Mouse (Mus musculus): ENCODE results near the gene Atrn. TPM values are rescaled to one million over a fixed set of nuclear protein-coding genes. Genes with fewer than 3 reads are reported as not detected.
"Not testable (repeated sequence)": the region's sequence is repeated elsewhere in the genome, so short reads cannot be mapped to it uniquely, and the experiment has no call there.

Atrn gene
- total RNA-seq, 2 experiments from 2014 or later, result 103 TPM

DNA sequence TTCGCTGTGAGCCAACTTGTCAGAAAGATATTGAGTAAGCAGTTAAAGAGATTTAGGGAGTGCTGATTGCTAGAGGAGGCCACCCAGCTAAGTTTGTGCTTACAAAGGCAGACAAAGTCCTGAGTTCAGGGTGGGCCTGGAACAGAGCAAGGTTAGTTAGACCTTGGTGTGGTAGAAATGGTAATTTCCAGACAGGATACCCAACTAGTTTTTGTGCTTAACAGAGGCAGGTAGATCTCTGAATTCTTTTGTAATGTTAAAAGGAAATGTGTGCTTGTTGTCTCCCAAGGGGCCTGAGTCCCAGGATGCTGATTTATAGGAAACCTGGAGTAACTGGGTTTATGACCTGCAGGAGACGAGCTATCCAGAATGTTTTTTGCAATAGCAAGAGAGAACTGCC lies 52.6 kb downstream of the Atrn start:
- no peak for DNase-seq (ENCODE audit: low spot score in 2 of 2)

DNA sequence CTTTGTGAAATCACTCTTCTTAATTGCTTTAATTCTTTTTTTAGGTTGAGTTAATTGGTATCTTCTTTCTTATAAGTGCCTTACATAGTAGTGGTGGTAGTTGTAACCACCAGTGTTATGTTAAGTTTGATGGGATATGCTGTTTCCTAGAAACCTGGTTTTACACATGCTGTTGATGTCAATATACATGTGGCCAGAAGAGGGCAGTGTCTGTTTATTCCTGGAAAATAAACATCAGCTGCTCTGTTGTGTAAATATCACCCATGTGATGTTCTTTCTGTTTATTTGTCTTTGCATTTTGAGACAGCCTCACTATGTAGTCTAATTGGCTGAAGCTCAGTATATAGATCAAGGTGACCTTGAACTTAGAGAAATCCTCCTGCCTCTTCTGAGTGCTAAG lies 55.6 kb downstream of the Atrn start:
- DNase-seq (ENCODE audit: low spot score in 2 of 2), result peak in 1 of 2 experiments; percentile 27

DNA sequence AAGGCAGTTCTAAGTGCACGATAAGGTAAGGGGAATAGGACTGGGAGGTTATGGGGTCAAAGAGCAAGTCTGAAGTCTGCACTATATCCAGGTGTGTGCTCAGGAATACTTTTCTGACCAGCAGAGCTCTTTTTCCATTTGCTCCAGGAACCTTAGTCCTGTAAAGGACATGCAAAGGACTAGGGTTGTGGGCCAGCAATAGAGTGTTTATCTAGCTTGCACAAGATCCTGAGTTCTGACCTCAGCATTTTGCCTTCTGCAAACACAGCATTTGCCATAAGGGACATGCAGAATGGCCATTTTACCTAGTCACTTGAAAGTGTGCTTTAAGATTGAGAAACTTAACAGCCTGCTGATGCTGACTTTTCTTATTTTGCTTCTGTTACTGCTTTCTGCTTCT lies 58.7 kb downstream of the Atrn start:
- no peak for DNase-seq (ENCODE audit: low spot score in 2 of 2)

GRCm38 (mm10) chr2:130971030-130971429 lies 64.7 kb downstream of the Atrn start:
- DNase-seq (ENCODE audit: low spot score in 2 of 2), result no peak

DNA sequence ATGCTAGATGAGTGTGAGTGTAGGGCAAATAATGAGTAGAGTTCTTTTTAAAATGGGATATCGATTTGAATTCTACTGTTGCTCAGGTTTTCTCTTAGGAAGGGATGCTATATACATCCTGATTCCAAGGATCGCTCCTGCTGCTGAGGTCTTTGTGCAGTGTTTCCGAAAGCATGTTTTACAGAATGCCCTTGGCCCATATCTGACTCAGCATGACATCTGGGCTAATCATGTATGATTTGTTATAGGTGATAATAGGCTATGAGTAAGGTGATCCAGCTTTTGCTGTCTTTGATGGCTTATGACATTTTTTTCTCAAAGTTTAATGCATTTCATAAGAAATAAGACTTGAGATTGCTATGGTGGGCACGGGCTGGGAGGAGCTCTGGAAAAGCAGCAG lies 66.1 kb downstream of the Atrn start:
- no peak for DNase-seq (ENCODE audit: low spot score in 2 of 2)

DNA sequence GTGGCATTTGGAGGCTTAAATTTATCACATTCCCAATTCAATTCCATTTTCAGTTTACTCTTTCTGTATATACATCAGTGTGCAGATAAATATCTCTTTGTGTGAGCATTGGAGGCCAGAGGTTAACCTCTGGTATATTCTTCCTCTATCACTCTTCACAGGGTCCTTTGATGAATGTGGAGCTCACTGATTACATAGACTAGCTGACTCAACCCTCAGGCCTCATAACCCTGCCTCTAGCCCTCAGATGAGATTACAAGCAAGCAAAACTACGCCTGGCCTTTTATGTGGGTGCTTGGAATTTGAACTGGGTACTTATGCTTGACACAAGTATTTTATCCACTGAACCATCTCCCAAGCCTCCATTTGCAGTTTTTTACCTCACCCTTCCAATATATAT lies 68.6 kb downstream of the Atrn start:
- no peak for DNase-seq (ENCODE audit: low spot score in 2 of 2)

GRCm38 (mm10) chr2:130977589-130977988 lies 71.3 kb downstream of the Atrn start:
- DNase-seq (ENCODE audit: low spot score in 2 of 2), result no peak

DNA sequence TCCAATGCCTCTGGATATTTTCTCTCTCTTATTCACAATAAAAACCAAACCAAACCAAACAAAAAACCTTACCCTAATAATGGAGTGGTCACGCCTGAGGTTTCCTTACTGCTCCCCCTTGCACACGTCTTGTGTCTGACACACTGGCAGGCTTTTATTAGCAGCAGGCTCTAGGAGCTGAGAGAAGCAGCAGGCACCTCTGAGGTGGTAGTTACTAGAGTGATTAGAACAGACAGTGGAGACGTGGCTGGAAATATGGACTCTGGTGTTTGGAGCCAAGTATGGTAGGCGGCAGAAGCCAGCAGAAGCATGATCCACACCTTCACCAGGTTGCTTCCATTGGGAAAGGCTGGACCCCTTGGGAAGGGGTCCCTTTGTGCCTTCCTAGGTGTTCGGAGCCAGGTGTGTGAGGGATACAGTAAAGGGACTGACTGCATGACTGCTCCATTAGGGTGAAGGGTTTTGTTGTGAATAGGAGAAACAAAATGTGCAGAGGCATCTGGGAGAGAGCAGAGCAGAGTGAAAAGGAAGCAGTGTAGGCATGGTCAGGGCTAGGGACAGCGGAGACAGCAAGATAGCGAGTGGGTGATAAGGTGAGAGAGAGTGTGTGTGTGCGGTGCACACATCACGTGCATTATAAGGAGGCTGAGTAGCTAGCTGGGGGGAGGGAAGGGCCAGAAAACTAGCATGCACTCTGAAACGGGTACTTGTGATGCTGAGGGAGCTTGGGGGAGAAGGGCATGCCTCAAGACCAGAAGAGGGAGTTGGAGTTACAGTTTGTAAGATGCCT lies 72.0 kb downstream of the Atrn start:
- no peak for DNase-seq (ENCODE audit: low spot score in 2 of 2)

GRCm38 (mm10) chr2:130979138-130979537 lies 72.8 kb downstream of the Atrn start:
- no peak for DNase-seq (ENCODE audit: low spot score in 2 of 2)

- no peak for DNase-seq (ENCODE audit: low spot score in 2 of 2)
These were observed 86.5 kb downstream of the Atrn start for GRCm38 (mm10) chr2:130992818-130993217.

DNA sequence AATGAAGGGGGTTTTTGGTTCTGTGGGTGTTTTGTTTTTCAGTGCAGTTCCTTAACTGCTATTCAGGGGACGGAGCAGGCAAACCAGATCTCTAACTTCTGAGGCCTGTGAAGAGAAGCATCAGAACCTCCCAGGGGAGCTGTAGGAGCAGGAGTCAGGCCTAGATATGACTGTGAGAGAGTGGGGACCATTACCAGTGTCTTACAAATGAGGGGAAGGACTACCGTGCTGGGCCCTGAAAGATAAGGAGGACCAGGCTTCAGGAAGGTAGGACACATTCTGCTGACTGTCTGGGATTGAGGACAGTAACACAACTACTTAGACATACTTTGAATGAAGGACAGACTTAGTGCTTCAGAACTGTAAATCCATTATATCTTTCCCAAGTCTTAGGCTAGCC lies 102.8 kb downstream of the Atrn start:
- DNase-seq (ENCODE audit: low spot score in 2 of 2), result no peak

GRCm38 (mm10) chr2:131010566-131010965 lies 104.3 kb downstream of the Atrn start:
- DNase-seq (ENCODE audit: low spot score in 2 of 2), result no peak

- no peak for DNase-seq (ENCODE audit: low spot score in 2 of 2)
These were observed 118.9 kb downstream of the Atrn start for GRCm38 (mm10) chr2:131025230-131025629.

DNA sequence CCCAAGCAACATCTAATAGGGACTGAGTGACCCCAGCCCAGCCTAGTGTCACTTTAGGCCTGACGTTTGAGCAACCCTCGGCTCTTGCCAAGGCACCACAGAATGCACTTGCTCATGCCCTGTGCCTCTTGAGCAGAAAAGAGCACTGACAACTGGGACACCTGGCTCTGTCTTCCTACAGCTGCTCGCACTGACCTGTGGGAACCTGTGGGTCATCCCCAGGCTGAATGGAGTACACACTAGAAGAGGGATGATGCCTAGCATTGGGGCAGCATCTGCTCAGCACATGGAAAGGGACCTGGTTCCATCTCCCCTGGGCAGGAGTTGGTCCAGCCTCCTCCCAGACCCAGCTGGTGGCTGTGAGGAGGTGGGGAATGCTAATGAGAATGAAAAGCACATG lies 120.6 kb downstream of the Atrn start:
- DNase-seq (ENCODE audit: low spot score in 2 of 2), result no peak

DNA sequence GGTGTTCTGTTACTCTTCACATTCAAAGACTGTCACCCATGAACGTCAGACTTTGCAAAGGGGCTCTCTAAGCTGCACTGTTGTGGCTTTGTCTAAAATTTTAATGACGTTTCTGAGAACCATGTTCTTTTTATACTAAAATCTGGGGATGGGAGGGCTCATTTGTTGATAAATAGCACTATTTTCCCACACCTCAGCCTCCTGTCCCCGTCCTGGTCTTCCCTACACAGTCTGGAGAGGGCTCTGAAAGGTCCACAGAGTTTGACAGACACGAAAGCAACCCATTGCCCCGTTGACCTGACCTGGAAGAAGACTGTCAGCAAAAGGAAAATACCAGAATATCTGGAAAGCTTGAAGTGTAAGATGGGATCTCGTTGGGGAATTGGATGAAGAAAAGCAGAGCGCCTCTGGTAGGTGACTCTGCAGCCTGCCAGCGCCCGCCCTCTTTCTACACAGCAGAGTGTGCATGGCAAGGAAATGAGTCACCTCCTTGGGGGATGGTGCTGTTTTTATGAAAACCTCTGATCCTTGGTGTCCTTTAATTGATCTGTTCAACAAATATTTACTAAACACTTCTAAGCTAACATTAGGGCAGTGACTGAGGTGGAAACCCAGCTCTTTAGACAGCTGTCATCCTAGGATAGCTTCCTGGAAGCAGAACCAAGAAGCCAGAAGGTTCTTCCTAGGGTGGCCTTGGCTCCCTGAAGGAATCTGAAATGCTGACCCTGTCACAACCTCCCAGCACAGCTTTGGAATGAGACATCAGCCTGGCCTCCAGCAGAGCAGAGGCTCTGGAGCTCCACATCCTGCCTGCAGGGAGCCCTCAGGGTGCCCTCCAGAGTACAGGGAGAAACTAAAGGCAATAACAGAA lies 123.0 kb downstream of the Atrn start:
- DNase-seq (ENCODE audit: low spot score in 2 of 2), result no peak

- DNase-seq (ENCODE audit: low spot score in 2 of 2), result no peak
These were observed 124.3 kb downstream of the Atrn start for GRCm38 (mm10) chr2:131030561-131030960.

DNA sequence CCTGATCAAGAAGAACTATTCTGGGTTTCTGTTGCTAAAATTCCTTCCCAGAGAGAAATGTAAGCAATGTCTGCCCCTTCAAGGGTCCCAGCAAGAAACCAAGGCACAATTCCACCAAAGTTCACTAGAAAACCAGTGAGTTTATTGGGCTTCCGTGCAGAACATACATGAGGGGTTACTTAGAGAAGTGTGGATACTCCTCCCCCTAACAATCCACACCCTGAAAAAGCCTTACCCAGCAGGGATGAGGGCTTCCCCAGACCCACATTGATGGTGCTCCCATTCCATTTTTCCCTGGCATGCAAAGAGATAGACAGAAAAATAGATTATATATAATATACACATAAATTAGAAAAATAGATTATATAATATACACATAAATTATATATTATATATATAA lies 124.7 kb downstream of the Atrn start:
- DNase-seq (ENCODE audit: low spot score in 2 of 2), result no peak

DNA sequence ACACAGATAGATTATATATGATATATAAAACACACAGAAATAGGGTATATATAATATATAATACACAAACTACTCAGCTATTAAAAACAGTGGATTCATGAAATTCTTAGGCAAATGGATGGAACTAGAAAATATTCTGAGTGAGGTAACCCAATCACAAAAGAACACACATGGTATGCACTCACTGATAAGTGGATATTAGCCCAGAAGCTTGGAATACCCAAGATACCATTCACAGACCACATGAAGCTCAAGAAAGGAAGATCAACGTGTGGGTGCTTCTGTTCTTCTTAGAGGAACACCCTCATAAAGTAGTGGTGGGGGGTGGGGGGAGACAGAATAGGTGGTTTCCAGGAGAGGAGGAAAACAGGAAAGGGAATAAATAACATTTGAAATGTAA lies 125.1 kb downstream of the Atrn start:
- DNase-seq (ENCODE audit: low spot score in 2 of 2), result not testable (repeated sequence)

DNA sequence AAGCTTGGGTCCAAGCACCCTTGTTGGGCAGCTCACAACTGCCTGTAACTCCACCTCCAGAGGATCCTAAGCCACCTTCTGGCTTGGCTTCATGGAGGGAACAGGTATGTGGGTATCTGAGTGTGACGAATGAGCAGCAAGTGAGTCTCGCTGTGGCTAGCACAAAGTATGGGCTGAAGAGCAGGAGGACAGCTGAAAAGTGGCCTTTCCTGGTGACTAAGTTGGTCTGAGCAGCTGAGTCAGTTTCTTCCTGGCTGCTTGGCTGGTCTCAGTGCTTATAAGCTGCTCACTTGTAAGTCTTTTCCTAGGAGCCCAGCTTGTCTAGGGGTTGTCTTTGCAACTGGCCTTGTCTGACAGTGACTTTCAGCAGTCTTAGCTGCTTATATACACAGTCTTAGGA lies 130.0 kb downstream of the Atrn start:
- DNase-seq (ENCODE audit: low spot score in 2 of 2), result no peak

DNA sequence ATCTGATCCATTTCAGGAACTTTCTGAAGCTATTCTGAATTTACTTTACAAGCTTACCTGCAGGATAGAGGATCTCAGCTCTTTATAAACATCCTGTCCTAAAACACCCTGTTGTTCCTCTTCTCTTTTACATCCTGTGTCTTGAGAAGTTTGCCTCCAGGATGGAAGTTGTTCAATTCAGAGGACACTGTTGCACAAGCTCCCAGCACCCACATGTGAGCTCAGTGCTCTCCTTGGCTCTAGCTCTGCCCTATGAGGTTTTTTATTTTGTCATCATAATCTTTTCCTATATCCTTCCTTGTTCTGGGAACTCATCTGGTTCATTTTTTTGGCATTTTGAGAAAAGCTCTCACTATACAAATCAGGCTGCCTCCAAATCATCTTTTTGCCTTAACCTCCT lies 130.5 kb downstream of the Atrn start:
- no peak for DNase-seq (ENCODE audit: low spot score in 2 of 2)

GRCm38 (mm10) chr2:131037226-131037990 lies 131.1 kb downstream of the Atrn start:
- DNase-seq (ENCODE audit: low spot score in 2 of 2), result peak; percentile 39 to 51

DNA sequence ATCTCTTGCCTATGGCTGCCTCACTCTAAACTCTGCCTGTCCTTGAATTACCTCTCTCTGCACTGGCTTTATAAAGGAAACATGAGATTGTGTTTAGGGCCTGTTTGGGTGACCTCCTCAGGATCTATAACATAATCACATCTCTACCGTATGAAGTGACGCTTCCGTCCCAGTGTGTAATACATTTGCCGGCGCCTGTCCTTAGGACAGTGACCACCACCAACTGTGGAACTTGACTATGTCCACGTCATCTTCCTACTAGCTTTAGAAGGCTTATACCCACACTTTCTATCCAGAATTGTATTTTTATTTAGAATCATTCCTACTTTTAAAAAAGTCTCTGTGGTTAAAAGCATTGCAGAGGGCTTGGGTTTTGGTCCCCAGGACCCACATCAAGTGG lies 131.9 kb downstream of the Atrn start:
- no peak for DNase-seq (ENCODE audit: low spot score in 2 of 2)

Measured in layer of hippocampus, postnatal 10 days (tissue).